Mouse (Mus musculus) MEL (cell line): ENCODE results near the gene Htr6. TPM values are rescaled to one million over a fixed set of nuclear protein-coding genes. Genes with fewer than 3 reads are reported as not detected.

Experiments used
- DNase-seq: peaks from one replicate; pipeline ENCODE4 v3.0.0; 2011; ENCODE audit warnings: low read depth, low spot score
- H3K27ac ChIP-seq: 2 replicates; pipeline ENCODE4 v1.5.1; 2012; ENCODE audit warnings: low read depth, mild to moderate bottlenecking, control low read depth, low read length, moderate library complexity; ENCODE audit not compliant: control insufficient read depth
- H3K27me3 ChIP-seq, 2 experiments: fragments of 150-350 bp in 1 of 2; sonication (generic) in 1 of 2; 2 replicates each; pipeline ENCODE4 v1.6.1; 2012; ENCODE audit warnings: low read length in 2 of 2, mild to moderate bottlenecking in 2 of 2, improper control_type of control experiment in 1 of 2, moderate library complexity in 1 of 2; ENCODE audit not compliant: insufficient read depth in 2 of 2, control insufficient read depth in 1 of 2
- H3K36me3 ChIP-seq, 2 experiments: 2 replicates each; pipeline ENCODE4 v1.6.1; 2012 to 2014; ENCODE audit warnings: low read length in 2 of 2, improper control_type of control experiment in 1 of 2, inconsistent platforms in 1 of 2, mild to moderate bottlenecking in 1 of 2; ENCODE audit not compliant: insufficient read depth in 2 of 2, control insufficient read depth in 1 of 2
- H3K4me1 ChIP-seq, 2 experiments: fragments of 150-350 bp in 1 of 2; sonication (generic) in 1 of 2; 2 replicates each; pipeline ENCODE4 v1.6.1; 2012; ENCODE audit warnings: low read length in 2 of 2, improper control_type of control experiment in 1 of 2, mild to moderate bottlenecking in 1 of 2; ENCODE audit not compliant: insufficient read depth in 2 of 2, control insufficient read depth in 1 of 2
- H3K4me3 ChIP-seq, 2 experiments: fragments of 150-350 bp in 1 of 2; sonication (generic) in 1 of 2; 2 replicates each; pipeline ENCODE4 v1.5.1; 2012; ENCODE audit warnings: low read depth in 2 of 2, low read length in 2 of 2, mild to moderate bottlenecking in 2 of 2, moderate library complexity in 2 of 2, control low read depth in 1 of 2, improper control_type of control experiment in 1 of 2; ENCODE audit not compliant: control insufficient read depth in 1 of 2, insufficient read depth in 1 of 2
- H3K79me2 ChIP-seq: 2 replicates; pipeline ENCODE4 v1.6.1; 2012; ENCODE audit warnings: mild to moderate bottlenecking, low read length, moderate library complexity; ENCODE audit not compliant: control insufficient read depth, poor library complexity, insufficient read depth
- H3K9ac ChIP-seq: 2 replicates; pipeline ENCODE4 v1.6.1; 2012; ENCODE audit warnings: low read depth, mild to moderate bottlenecking, control low read depth, low read length, moderate library complexity; ENCODE audit not compliant: control insufficient read depth, poor library complexity, severe bottlenecking
- H3K9me3 ChIP-seq: fragments of 150-350 bp; sonication (generic); replicated peaks from 2 replicates; pipeline ENCODE4 v1.6.1; 2012; ENCODE audit warnings: mild to moderate bottlenecking, low read length, improper control_type of control experiment, moderate library complexity; ENCODE audit not compliant: insufficient read depth
- BHLHE40 ChIP-seq: IDR thresholded peaks from 2 replicates; pipeline ENCODE4 v1.6.1; 2012; ENCODE audit warnings: low read depth, mild to moderate bottlenecking, inconsistent platforms, low read length, improper control_type of control experiment, borderline replicate concordance
- GABPA ChIP-seq: IDR thresholded peaks from 2 replicates; pipeline ENCODE4 v1.6.1; 2012; ENCODE audit warnings: low read depth, mild to moderate bottlenecking, inconsistent platforms, low read length, improper control_type of control experiment, moderate library complexity
- KAT2A ChIP-seq: conservative IDR thresholded peaks from 2 replicates; pipeline ENCODE4 v1.6.1; 2012; ENCODE audit warnings: low read depth, low read length, improper control_type of control experiment, inconsistent platforms
- MAZ ChIP-seq: IDR thresholded peaks from 2 replicates; pipeline ENCODE4 v1.6.1; 2012; ENCODE audit warnings: low read depth, mild to moderate bottlenecking, inconsistent platforms, low read length, improper control_type of control experiment
- NELFE ChIP-seq: IDR thresholded peaks from 2 replicates; pipeline ENCODE4 v1.6.1; 2011; ENCODE audit warnings: low read depth, low read length, improper control_type of control experiment
- POLR2A ChIP-seq, 2 experiments: IDR thresholded peaks; 2 replicates each; pipeline ENCODE4 v1.6.1; 2011 to 2012; ENCODE audit warnings: low read length in 2 of 2, mild to moderate bottlenecking in 2 of 2, control low read depth in 1 of 2, improper control_type of control experiment in 1 of 2, low read depth in 1 of 2, moderate library complexity in 1 of 2; ENCODE audit not compliant: control insufficient read depth in 1 of 2, insufficient read depth in 1 of 2, poor library complexity in 1 of 2
- POLR2AphosphoS2 ChIP-seq: IDR thresholded peaks from 2 replicates; pipeline ENCODE4 v1.6.1; 2011; ENCODE audit warnings: low read length, improper control_type of control experiment
- POLR2AphosphoS5 ChIP-seq: IDR thresholded peaks from 2 replicates; pipeline ENCODE4 v1.6.1; 2012; ENCODE audit warnings: low read depth, borderline replicate concordance, mild to moderate bottlenecking, inconsistent platforms, low read length, moderate library complexity, mixed read lengths
- RCOR1 ChIP-seq: IDR thresholded peaks from 2 replicates; pipeline ENCODE4 v1.6.1; 2012; ENCODE audit warnings: low read depth, mild to moderate bottlenecking, inconsistent platforms, low read length, improper control_type of control experiment
- SMC3 ChIP-seq: IDR thresholded peaks from 2 replicates; pipeline ENCODE4 v1.6.1; 2011; ENCODE audit warnings: low read depth, low read length, improper control_type of control experiment
- TAL1 ChIP-seq: IDR thresholded peaks from 2 replicates; pipeline ENCODE4 v1.6.1; 2012; ENCODE audit warnings: mild to moderate bottlenecking, inconsistent platforms, low read length, moderate library complexity, mixed read lengths
- TBP ChIP-seq: IDR thresholded peaks from 2 replicates; pipeline ENCODE4 v1.8.0; 2011; ENCODE audit warnings: low read depth, low read length, improper control_type of control experiment
- UBTF ChIP-seq: IDR thresholded peaks from 2 replicates; pipeline ENCODE4 v1.6.1; 2012; ENCODE audit warnings: low read depth, mild to moderate bottlenecking, inconsistent platforms, low read length, improper control_type of control experiment, moderate library complexity, borderline replicate concordance; ENCODE audit not compliant: insufficient read depth
- ZC3H11A ChIP-seq: IDR thresholded peaks from 2 replicates; pipeline ENCODE4 v1.6.1; 2012; ENCODE audit warnings: low read depth, mild to moderate bottlenecking, inconsistent platforms, low read length, improper control_type of control experiment
- polyA plus RNA-seq, 2 experiments: library from polyadenylated mRNA; stranded (reverse) in 1 of 2; unstranded in 1 of 2; fragments of >175 nt in 1 of 2; fragments of >200 nt in 1 of 2; gene quantifications; 2 replicates each; pipeline versions ENCODE4 v1.2.1 to v1.2.4; 2012; ENCODE audit warnings: low replicate concordance in 2 of 2, low read depth in 1 of 2; ENCODE audit not compliant: insufficient read length in 2 of 2, insufficient read depth in 1 of 2, missing spikeins in 1 of 2
- total RNA-seq: library from RNA; depleted of rRNA; stranded (reverse); fragments of 300-350 nt; gene quantifications from 2 replicates; pipeline ENCODE4 v1.2.3, GENCODE M21; 2012

Gene Htr6
- total and polyA plus RNA-seq, 3 experiments = 0.08 TPM; not detected in 2

DNA sequence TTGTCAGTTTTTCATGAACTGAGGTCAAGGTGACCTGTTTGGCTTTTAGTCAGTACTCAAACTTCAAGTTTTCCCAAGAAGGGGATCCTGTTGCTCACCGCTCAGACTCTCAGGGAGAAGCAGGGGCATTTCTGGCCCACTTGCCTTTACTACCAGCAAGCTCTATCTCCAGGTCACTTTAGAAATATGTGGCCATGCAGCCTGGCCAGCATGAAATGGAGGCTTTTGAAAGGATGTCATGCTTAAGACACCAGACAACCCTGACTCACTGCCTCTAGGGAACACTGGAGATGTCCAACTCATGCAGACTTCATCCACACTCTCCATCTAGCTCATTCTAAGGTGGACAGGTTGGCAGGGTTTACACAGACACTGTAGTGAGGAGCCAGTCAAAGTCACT lies 30.1 kb upstream of the Htr6 start:
- peaks cover 24% of the 10 kb centered on the region for H3K79me2 ChIP-seq
- H3K27ac ChIP-seq = no peak overlapping the region
- no peak overlapping the region for H3K4me3 ChIP-seq
- DNase-seq = no peak
- H3K36me3 ChIP-seq = peaks cover 0 to 15% of the 10 kb centered on the region in 2 experiments; a peak in 2 of 4 replicates
- peaks cover 0 to 1% of the 10 kb centered on the region in 2 experiments; a peak in 1 of 4 replicates for H3K4me1 ChIP-seq
- H3K9me3 ChIP-seq = no peaks in the 10 kb centered on the region
- no peak for TF ChIP-seq KAT2A
- TF ChIP-seq NELFE = no peak
- TF ChIP-seq POLR2A (IDR thresholded peaks at IDR 0.05; ENCODE audit: control insufficient read depth in 1 of 2, insufficient read depth in 1 of 2, low read depth in 1 of 2, low read length in 2 of 2, poor library complexity in 1 of 2) = no peak
- TF ChIP-seq RCOR1 = no peak
- no peak for TF ChIP-seq MAZ
- H3K9ac ChIP-seq = no peak overlapping the region
- no peaks in the 10 kb centered on the region for H3K27me3 ChIP-seq

DNA sequence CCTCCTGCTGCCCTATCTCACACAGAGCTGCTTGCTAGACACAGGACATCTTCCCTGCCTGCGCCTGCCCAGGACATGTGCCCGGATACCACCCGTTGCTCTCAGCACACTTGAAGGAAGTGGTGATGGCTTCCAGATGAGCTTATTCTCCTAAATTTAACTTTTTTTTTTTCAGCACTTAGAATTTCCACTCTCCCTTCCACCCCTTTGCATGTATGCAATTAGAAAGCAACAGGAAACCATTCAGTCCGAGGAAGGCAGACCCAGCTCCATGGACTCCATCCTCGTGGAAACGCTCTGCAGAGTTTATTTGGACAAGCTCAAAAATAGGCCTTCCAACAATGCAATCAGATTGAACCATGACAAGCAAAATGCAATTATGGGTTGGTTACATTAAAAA lies 26.2 kb upstream of the Htr6 start:
- Histone ChIP-seq H3K27me3 (no peaks in the 10 kb centered on the region), H3K4me1 (no peaks in the 10 kb centered on the region), H3K9me3 (no peaks in the 10 kb centered on the region), H3K4me3 (no peak overlapping the region), H3K27ac (no peak overlapping the region), H3K36me3 (peaks cover 0 to 4% of the 10 kb centered on the region in 2 experiments; a peak in 1 of 4 replicates), H3K9ac (no peak overlapping the region)
- no peak for DNase-seq
- TF ChIP-seq ZC3H11A (no peak), UBTF (no peak), BHLHE40 (no peak), SMC3 (no peak), TBP (no peak), POLR2AphosphoS5 (no peak), POLR2AphosphoS2 (no peak), GABPA (no peak)
- TF ChIP-seq, all 39 proteins: peak for 0
- peaks cover 2% of the 10 kb centered on the region; the same call in 1 of the 2 replicates for H3K79me2 ChIP-seq

- Histone ChIP-seq H3K79me2 (no peaks in the 10 kb centered on the region), H3K9me3 (no peaks in the 10 kb centered on the region), H3K27ac (no peak overlapping the region), H3K9ac (no peak overlapping the region), H3K27me3 (no peaks in the 10 kb centered on the region), H3K36me3 (peaks cover 0 to 4% of the 10 kb centered on the region in 2 experiments; a peak in 1 of 4 replicates), H3K4me1 (no peaks in the 10 kb centered on the region), H3K4me3 (no peak overlapping the region)
- no peak for DNase-seq
- TF ChIP-seq SMC3 (no peak), POLR2AphosphoS2 (peak; percentile 43; the same call in 1 of the 2 replicates), TAL1 (no peak)
Observed at GRCm38 (mm10) chr4:139100326-139100725, 25.0 kb upstream of the Htr6 start.
